Mouse (Mus musculus) embryonic fibroblast, embryonic 13.5 days (primary cell): ENCODE data around the gene Arid3a. TPM values are rescaled to one million over a fixed set of nuclear protein-coding genes. Genes with fewer than 3 reads are reported as not detected.
A peak's percentile ranks its signal among the peaks of the same experiment; 100 is the strongest.

ENCODE experiments used
- H3K27ac ChIP-seq: 2 replicates; pipeline ENCODE4 v1.5.1; 2012; ENCODE audit warnings: low read length, control low read depth, inconsistent platforms; ENCODE audit not compliant: insufficient read depth
- H3K4me1 ChIP-seq: 2 replicates; pipeline ENCODE4 v1.6.1; 2011; ENCODE audit warnings: low read length; ENCODE audit not compliant: control insufficient read depth, insufficient read depth
- H3K4me3 ChIP-seq: 2 replicates; pipeline ENCODE4 v1.5.1; 2011; ENCODE audit warnings: mild to moderate bottlenecking, control low read depth, low read length; ENCODE audit not compliant: insufficient read depth
- CTCF ChIP-seq: IDR thresholded peaks from 2 replicates; pipeline ENCODE4 v1.5.1; 2011; ENCODE audit warnings: mild to moderate bottlenecking, control low read depth, low read length, moderate library complexity, borderline replicate concordance; ENCODE audit not compliant: insufficient read depth
- POLR2A ChIP-seq: IDR thresholded peaks from 2 replicates; pipeline ENCODE4 v1.6.1; 2011; ENCODE audit warnings: low read depth, mild to moderate bottlenecking, control low read depth, low read length, moderate library complexity
- polyA plus RNA-seq: library from polyadenylated mRNA; stranded (reverse); fragments of >200 nt; gene quantifications from 2 replicates; pipeline ENCODE4 v1.2.4, GENCODE M21; 2011; ENCODE audit warnings: low read depth; ENCODE audit not compliant: missing spikeins, insufficient read length

The Arid3a gene
- polyA plus RNA-seq, 1 experiment, result 6.0 TPM

DNA sequence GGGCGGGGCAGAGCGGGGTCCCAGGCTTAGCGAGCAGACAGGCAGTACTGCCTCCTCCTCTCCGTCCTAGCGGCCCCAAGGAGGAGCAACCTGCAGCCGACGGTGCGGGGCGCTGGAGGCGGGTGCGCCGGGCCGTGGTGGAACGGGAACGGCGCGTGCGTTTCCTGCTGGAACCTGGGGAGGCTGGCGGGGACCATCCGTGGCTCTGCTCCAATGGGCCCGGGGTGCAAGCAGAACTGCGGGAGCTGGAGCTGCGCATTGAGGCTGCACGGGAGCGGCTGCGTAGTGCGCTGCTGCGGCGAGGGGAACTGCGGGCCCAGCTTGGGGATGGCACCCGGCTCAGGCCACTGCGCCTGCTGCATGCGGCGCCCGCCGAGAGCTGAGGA, 49.9 kb downstream of the Arid3a start:
- H3K27ac ChIP-seq, result no peak overlapping the region
- no peaks in the 10 kb centered on the region; the same call in 1 of the 2 replicates for H3K4me1 ChIP-seq
- TF ChIP-seq CTCF (no peak), POLR2A (no peak)
- H3K4me3 ChIP-seq, result no peak overlapping the region

DNA sequence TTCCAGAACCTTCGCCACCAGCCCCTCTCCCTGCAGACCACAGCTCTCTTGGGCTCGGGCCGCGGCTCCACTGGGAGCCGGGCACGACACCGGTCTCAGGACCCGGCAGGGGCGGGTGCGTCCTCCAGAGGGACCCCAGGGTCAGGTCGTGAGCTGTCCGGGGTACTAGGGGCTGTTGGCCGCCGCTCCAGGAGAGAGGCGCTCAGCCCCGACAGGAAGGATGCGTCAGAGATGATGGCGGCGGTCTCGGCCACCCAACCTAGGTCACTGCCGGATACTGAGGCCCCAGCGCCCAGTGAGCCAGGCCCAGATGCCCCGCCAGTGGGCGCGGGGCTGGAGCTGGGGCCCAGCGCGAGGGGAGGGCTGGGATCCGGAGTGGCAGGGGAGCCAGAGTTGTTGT, 50.5 kb downstream of the Arid3a start:
- H3K4me3 ChIP-seq, result no peak overlapping the region
- H3K4me1 ChIP-seq, result no peaks in the 10 kb centered on the region; the same call in 1 of the 2 replicates
- no peak for TF ChIP-seq POLR2A

DNA sequence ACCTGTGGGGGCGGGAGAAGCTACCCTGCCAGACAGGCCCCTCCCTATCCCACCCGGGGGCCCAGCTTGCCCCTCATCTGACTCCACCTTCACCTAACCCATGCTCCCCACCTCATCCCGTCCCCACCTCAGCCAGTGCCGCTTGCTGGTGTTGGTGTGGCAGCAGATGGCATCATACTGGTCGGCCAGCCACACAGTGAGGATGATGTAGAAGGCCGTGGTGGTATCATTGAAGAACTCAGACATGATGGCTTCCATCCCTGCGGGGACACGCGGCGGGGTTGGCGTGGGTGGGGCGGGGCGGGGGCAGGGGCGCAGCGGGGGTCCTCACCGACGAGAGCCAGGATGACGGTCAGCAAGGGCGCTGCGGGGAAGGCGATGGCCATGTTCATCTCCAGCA, 51.2 kb downstream of the Arid3a start:
- TF ChIP-seq CTCF, result no peak
- no peak for TF ChIP-seq POLR2A
- Histone ChIP-seq H3K4me1 (no peaks in the 10 kb centered on the region; the same call in 1 of the 2 replicates), H3K4me3 (no peak overlapping the region), H3K27ac (no peak overlapping the region)

More for the DNA sequence above, 50.5 kb downstream of the Arid3a start:
- H3K27ac ChIP-seq, result no peak overlapping the region

DNA sequence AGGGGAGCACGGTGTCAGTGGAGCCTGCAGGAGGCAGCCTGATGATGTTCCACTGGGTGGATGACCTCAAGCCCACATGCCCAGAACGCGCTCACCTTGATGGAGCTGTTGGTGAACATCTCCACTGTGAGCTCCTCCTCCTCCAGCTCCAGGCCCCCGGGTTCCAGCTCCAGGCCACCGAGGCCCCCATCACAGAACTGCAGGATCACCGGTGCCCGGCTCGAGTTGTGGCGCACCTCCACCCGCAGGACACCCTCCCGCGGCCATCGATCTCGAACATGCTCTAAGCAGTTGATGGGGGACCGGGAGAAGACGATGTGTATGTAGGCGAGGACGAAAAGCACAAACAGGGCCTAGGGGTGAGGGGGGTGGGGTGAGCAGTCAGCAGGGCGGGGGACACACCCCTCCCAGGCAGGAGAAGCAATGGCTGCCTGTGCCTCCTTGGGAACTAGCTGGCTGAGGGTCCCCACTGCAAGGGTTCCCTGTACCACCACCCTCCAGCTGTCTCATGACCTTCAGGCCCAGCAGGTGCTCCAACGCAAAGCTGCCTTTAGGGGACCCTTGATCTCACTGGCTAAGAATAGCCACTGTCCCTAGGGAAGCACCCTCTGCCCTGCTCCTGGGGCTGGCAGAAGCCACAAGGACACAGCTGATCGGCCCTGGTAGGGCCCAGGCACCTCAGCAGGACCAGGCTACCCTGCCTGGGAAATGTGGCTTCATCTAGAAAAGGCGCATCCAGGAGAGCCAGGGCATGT, 52.7 kb downstream of the Arid3a start:
- no peak for TF ChIP-seq CTCF
- no peak for TF ChIP-seq POLR2A
- Histone ChIP-seq H3K4me1 (no peaks in the 10 kb centered on the region; the same call in 1 of the 2 replicates), H3K27ac (no peak overlapping the region), H3K4me3 (no peak overlapping the region)

DNA sequence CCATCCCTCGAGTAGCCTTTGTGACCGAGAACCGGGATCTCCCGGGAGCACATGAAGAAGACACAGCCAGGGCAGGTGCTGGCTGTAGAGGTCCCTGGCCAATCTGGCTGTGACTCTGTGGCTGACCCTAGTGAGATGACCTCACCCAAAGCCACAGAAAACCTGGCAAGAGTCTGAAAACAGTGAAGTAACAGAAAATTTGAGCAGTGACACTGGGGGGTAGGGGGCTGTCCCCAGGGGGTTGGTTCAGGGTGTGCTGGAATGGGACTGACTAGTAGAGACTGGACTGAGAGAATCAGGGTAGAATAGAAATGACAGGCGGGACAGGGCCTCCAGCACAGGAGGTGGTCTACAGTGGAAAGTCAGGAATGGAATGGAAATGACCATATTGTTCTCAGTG, 56.4 kb downstream of the Arid3a start:
- TF ChIP-seq POLR2A (no peak), CTCF (no peak)
- H3K27ac ChIP-seq, result no peak overlapping the region
- peaks cover 2% of the 10 kb centered on the region; the same call in 1 of the 2 replicates for H3K4me1 ChIP-seq
- H3K4me3 ChIP-seq, result peak overlapping the region; percentile 90

DNA sequence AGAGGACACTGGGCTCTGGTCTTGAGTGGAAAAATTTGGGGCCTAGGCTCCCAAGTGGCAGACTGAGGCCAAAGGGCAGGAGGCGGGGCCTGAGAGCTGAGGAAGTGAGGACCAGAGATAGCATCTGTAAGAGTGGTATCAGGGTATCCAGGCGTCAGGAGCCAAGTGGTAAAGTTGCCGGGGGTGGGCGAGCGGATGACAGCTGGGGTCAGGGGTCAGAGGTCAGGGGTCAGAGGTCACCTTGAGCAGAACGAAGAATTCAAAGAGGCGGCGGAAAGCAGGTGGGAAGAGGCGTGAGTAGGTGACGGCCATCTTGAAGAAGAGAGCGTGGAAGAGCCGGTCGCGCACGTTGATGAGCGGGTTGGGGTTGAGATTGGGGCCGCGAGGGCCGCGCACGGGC, 56.8 kb downstream of the Arid3a start:
- peak overlapping the region; percentile 28 for H3K27ac ChIP-seq
- TF ChIP-seq POLR2A, result no peak
- TF ChIP-seq CTCF, result no peak
- peaks cover 2% of the 10 kb centered on the region; the same call in 1 of the 2 replicates for H3K4me1 ChIP-seq
- peak overlapping the region; percentile 90 for H3K4me3 ChIP-seq

DNA sequence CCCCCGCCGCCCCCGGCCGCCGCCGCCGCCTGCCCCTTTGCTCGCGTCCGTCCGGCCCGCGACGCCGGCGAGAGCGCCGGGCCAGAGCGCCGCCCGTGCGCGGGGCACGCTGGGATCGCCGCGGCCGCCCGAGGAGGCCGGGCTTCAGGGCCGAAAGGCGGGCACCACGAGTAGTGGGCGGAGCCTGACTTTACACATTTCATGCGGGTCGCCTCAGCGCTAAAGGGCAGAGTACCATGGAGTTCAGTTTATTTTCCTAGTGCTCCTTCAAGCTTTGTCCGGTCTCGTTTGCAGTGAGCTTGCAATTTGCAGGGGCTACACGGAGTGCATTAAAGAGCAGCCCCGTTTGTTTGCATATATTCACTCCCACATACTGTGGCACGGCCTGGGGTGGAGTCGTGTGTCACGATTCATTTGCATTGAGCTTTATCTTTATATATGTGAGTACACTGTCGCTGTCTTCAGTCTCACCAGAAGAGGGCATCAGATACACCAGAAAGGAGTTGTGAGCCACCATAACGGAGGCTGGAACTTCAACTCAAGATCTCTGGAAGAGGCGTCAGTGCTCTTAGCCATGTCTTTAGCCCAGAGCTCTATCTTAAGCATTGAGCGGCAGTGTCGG, 57.5 kb downstream of the Arid3a start, which contains the start of gene Tmem259:
TSS of gene Tmem259 (minus strand) at position 136 of the 622 bp plus-strand sequence.
- Histone ChIP-seq H3K27ac (peak within 1 kb of the TSS; percentile 99), H3K4me3 (peak within 1 kb of the TSS; percentile 90), H3K4me1 (peaks cover 2% of the 10 kb centered on the region; the same call in 1 of the 2 replicates)
- peak; percentile 40; the same call in 1 of the 2 replicates for TF ChIP-seq POLR2A
- no peak for TF ChIP-seq CTCF

DNA sequence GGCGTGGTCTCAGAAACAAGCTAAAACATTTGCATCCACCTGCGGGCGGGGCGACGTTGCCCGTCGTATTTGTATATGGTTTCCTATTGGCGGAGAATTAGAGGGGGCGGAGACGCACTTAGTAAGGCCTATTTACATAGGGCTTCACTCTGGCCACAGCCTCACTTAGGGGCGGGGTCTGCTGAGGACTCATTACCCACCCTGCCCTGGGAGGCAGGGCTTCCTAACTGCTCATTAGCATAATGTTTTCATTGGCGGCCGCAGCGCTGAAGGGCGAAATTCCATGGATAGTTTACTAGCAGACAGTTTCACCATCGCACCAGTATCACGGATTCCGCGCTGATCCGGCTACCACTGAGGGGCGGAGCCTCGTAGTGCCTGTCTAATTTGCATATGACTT, 58.0 kb downstream of the Arid3a start:
- Histone ChIP-seq H3K4me1 (peaks cover 2% of the 10 kb centered on the region; the same call in 1 of the 2 replicates), H3K27ac (peak overlapping the region; percentile 99), H3K4me3 (peak overlapping the region; percentile 73)
- TF ChIP-seq POLR2A, result peak; percentile 35
- no peak for TF ChIP-seq CTCF

DNA sequence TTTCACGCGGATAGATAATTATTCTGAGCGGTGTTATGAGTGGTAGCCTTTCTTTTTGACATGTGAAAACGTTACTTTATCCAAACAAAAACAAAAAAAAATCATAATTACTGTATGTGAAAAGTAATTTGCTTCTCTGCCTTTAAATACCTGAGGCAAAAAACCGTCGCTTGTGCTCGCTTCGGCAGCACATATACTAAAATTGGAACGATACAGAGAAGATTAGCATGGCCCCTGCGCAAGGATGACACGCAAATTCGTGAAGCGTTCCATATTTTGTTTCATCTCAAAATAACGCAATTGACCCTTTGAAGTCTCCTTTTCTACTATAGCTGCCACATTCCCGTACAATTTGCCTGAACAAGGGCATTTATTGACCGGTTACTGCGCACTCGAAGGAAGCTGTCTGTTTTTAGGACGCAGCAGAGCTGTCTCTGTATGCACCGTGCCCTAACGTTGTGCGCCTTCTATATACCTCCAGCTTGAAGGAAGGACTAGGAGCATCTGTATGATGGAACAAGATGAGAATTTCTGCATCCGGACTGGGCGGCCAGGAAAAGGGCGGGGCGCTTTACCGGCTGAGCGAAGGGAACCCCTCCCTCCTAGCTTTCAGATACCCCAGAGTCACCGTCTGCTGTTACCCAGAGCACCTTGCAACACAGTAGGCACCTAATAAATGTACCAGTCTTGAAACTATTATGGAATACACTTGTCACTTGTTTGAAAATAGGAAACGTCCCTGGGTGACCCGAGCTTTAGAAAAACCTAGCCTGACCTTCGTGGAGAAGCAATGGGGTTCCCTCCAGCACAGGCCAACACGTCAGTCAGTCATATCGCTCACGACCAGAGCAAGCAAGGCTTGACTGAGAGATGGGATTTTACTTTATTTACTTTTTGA, 58.7 kb downstream of the Arid3a start:
- TF ChIP-seq POLR2A (peak; percentile 65; the same call in 1 of the 2 replicates), CTCF (no peak)
- peak overlapping the region; percentile 21 for H3K4me3 ChIP-seq
- H3K27ac ChIP-seq, result peak overlapping the region; percentile 99
- H3K4me1 ChIP-seq, result peaks cover 2% of the 10 kb centered on the region; the same call in 1 of the 2 replicates
